Mouse (Mus musculus): ENCODE data around the gene Larp4b. TPM values are rescaled to one million over a fixed set of nuclear protein-coding genes. Genes with fewer than 3 reads are reported as not detected.
A peak's percentile ranks its signal among the peaks of the same experiment; 100 is the strongest.

The Larp4b gene
- polyA plus RNA-seq, 1 experiment from 2014 or later, result 47.9 TPM

GRCm38 (mm10) chr13:9187566-9188530 lies 94.2 kb downstream of the Larp4b start:
- no peak overlapping the region for H3K4me2 ChIP-seq
- H3K27ac ChIP-seq (ENCODE audit: low read depth, low read length), result no peak overlapping the region
- 71% methylated on average over 22 of the region's 22 CpGs for WGBS

DNA sequence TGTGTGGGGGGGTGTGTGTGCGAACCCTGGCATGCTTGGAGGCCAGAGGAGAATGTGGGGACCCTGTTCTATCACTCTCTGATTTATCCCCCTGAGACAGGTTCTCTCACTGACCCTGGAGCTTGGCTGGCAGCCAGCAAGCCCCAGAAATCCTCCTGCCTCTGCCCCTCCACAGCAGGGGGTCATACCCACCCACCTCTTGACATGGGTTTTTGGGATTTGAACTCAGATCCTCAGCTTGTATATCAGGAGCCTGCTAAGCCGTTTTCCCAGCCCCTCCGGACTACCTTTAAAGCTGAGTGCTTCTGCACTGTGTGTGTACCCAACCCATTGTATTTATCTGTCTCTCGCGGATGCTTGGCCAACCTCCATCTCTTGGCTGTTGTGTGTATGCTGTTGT lies 95.8 kb downstream of the Larp4b start:
- Histone ChIP-seq H3K36me3 (ENCODE audit: control insufficient read depth, insufficient read depth, low read length) (no peaks in the 10 kb centered on the region), H3K27ac (ENCODE audit: low read depth, low read length) (no peak overlapping the region), H3K9ac (ENCODE audit: low read depth, low read length) (no peak overlapping the region), H3K4me1 (replicated peaks; ENCODE audit: control insufficient read depth, insufficient read depth, low read length) (no peaks in the 10 kb centered on the region), H3K4me2 (no peak overlapping the region), H3K9me3 (ENCODE audit: control insufficient read depth, low read length) (no peaks in the 10 kb centered on the region), H3K27me3 (replicated peaks; ENCODE audit: control insufficient read depth, insufficient read depth, low read length) (no peaks in the 10 kb centered on the region), H3K4me3 (ENCODE audit: low read depth, low read length) (no peak overlapping the region)
- ATAC-seq (replicated peaks; ENCODE audit: low FRiP score) (no peak), DNase-seq (ENCODE audit: low spot score) (peak; percentile 19)
- WGBS, result 77% methylated on average over 5 of the region's 5 CpGs

More at GRCm38 (mm10) chr13:9187566-9188530, 94.2 kb downstream of the Larp4b start:
- Histone ChIP-seq H3K27me3 (replicated peaks; ENCODE audit: control insufficient read depth, insufficient read depth, low read length) (no peaks in the 10 kb centered on the region), H3K4me3 (ENCODE audit: low read depth, low read length) (no peak overlapping the region), H3K9me3 (ENCODE audit: control insufficient read depth, low read length) (no peaks in the 10 kb centered on the region), H3K36me3 (ENCODE audit: control insufficient read depth, insufficient read depth, low read length) (no peaks in the 10 kb centered on the region), H3K4me1 (replicated peaks; ENCODE audit: control insufficient read depth, insufficient read depth, low read length) (no peaks in the 10 kb centered on the region), H3K9ac (ENCODE audit: low read depth, low read length) (no peak overlapping the region)
- DNase-seq (ENCODE audit: low spot score) (peak; percentile 30), ATAC-seq (replicated peaks; ENCODE audit: low FRiP score) (no peak)

GRCm38 (mm10) chr13:9191172-9192140 lies 97.8 kb downstream of the Larp4b start:
- DNase-seq (ENCODE audit: low spot score), result peak; percentile 32
- H3K27ac ChIP-seq (ENCODE audit: low read depth, low read length), result no peak overlapping the region

DNA sequence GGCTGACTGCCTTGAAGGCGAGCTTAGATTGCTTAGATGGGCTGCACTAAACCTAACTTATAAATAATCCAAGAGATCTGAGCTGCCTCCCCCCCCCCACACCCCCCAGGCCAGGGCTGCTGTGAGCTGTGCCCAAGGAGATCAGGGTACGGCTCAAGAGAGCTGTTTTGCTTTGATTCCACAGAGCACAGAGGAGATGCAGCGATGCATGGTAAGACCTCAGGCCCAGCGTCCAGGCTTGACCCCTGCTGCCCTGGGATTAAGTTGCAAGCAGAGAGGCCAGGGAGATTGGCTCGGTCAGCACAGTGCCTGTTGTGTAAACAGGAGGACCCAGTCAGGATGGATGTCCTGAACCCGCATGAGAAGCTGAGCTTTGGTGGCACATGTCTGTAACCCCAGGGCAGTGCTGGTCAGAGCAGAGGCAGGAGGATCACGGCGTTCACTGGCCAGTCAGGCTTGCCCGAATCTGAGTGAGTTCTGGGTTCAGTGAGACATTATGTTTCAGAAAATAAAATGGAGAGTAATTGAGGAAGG lies 99.2 kb downstream of the Larp4b start:
- H3K27ac ChIP-seq (ENCODE audit: low read depth, low read length), result no peak overlapping the region
- WGBS, result 64% methylated on average over 9 of the region's 9 CpGs

More at GRCm38 (mm10) chr13:9191172-9192140, 97.8 kb downstream of the Larp4b start:
- peak; percentile 48 for ATAC-seq (replicated peaks; ENCODE audit: low FRiP score)
- no peaks in the 10 kb centered on the region for H3K36me3 ChIP-seq (ENCODE audit: control insufficient read depth, insufficient read depth, low read length)
- no peak overlapping the region for H3K4me3 ChIP-seq (ENCODE audit: low read depth, low read length)
- peak overlapping the region; percentile 11; the same call in 1 of the 2 replicates for H3K4me2 ChIP-seq
- H3K4me1 ChIP-seq (replicated peaks; ENCODE audit: control insufficient read depth, insufficient read depth, low read length), result no peaks in the 10 kb centered on the region
- no peaks in the 10 kb centered on the region for H3K27me3 ChIP-seq (replicated peaks; ENCODE audit: control insufficient read depth, insufficient read depth, low read length)
- 42% methylated on average over 15 of the region's 15 CpGs for WGBS
- H3K9ac ChIP-seq (ENCODE audit: low read depth, low read length), result no peak overlapping the region
- H3K9me3 ChIP-seq (ENCODE audit: control insufficient read depth, low read length), result no peaks in the 10 kb centered on the region

GRCm38 (mm10) chr13:9194656-9195055 lies 101.0 kb downstream of the Larp4b start:
- Histone ChIP-seq H3K27me3 (replicated peaks; ENCODE audit: control insufficient read depth, insufficient read depth, low read length) (no peaks in the 10 kb centered on the region), H3K4me3 (ENCODE audit: low read depth, low read length) (no peak overlapping the region), H3K9ac (ENCODE audit: low read depth, low read length) (no peak overlapping the region), H3K9me3 (ENCODE audit: control insufficient read depth, low read length) (no peaks in the 10 kb centered on the region), H3K4me2 (no peak overlapping the region), H3K36me3 (ENCODE audit: control insufficient read depth, insufficient read depth, low read length) (no peaks in the 10 kb centered on the region), H3K4me1 (replicated peaks; ENCODE audit: control insufficient read depth, insufficient read depth, low read length) (no peaks in the 10 kb centered on the region), H3K27ac (ENCODE audit: low read depth, low read length) (no peak overlapping the region)
- no peak for DNase-seq (ENCODE audit: low spot score)
- no peak for ATAC-seq (replicated peaks; ENCODE audit: low FRiP score)
- WGBS, result 73% methylated on average over 4 of the region's 4 CpGs

More for the DNA sequence above, 99.2 kb downstream of the Larp4b start:
- ATAC-seq (replicated peaks; ENCODE audit: low FRiP score) (no peak), DNase-seq (ENCODE audit: low spot score) (no peak)
- H3K9me3 ChIP-seq (ENCODE audit: control insufficient read depth, low read length), result no peaks in the 10 kb centered on the region
- no peak overlapping the region for H3K9ac ChIP-seq (ENCODE audit: low read depth, low read length)
- no peaks in the 10 kb centered on the region for H3K27me3 ChIP-seq (replicated peaks; ENCODE audit: control insufficient read depth, insufficient read depth, low read length)
- H3K4me3 ChIP-seq (ENCODE audit: low read depth, low read length), result no peak overlapping the region
- no peaks in the 10 kb centered on the region for H3K4me1 ChIP-seq (replicated peaks; ENCODE audit: control insufficient read depth, insufficient read depth, low read length)
- no peaks in the 10 kb centered on the region for H3K36me3 ChIP-seq (ENCODE audit: control insufficient read depth, insufficient read depth, low read length)
- no peak overlapping the region for H3K4me2 ChIP-seq

- DNase-seq (ENCODE audit: low spot score) (no peak), ATAC-seq (replicated peaks; ENCODE audit: low FRiP score) (no peak)
- no peak overlapping the region for H3K4me2 ChIP-seq
- H3K27me3 ChIP-seq (replicated peaks; ENCODE audit: control insufficient read depth, insufficient read depth, low read length), result no peaks in the 10 kb centered on the region
- no peaks in the 10 kb centered on the region for H3K9me3 ChIP-seq (ENCODE audit: control insufficient read depth, low read length)
- WGBS, result 52% methylated on average over 4 of the region's 4 CpGs
- H3K36me3 ChIP-seq (ENCODE audit: control insufficient read depth, insufficient read depth, low read length), result no peaks in the 10 kb centered on the region
- no peak overlapping the region for H3K9ac ChIP-seq (ENCODE audit: low read depth, low read length)
- H3K27ac ChIP-seq (ENCODE audit: low read depth, low read length), result no peak overlapping the region
- H3K4me1 ChIP-seq (replicated peaks; ENCODE audit: control insufficient read depth, insufficient read depth, low read length), result no peaks in the 10 kb centered on the region
- H3K4me3 ChIP-seq (ENCODE audit: low read depth, low read length), result no peak overlapping the region
Measured at GRCm38 (mm10) chr13:9195565-9195964, 101.9 kb downstream of the Larp4b start.

DNA sequence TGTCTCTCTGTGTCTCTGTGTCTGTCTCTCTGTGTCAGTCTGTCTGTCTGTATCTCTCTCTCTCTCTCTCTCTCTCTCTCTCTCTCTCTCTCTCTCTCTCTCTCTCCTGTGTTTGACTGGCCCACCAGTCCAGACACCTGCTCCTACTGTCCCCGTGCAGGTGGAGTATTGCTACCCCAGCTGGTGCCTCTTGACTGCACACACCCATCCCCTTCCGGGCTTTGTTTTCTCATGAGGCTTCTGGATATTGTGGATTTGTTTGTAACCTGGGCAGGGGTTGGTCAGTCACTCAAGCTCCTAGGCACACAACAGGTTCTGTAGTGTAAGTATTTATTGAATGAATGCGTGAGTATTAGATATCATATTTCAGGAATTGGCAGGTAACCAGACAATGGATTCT lies 104.4 kb downstream of the Larp4b start:
- WGBS, result 75% methylated on average over 3 of the region's 3 CpGs
- H3K4me2 ChIP-seq, result no peak overlapping the region
- no peaks in the 10 kb centered on the region for H3K36me3 ChIP-seq (ENCODE audit: control insufficient read depth, insufficient read depth, low read length)
- H3K4me3 ChIP-seq (ENCODE audit: low read depth, low read length), result no peak overlapping the region
- H3K4me1 ChIP-seq (replicated peaks; ENCODE audit: control insufficient read depth, insufficient read depth, low read length), result no peaks in the 10 kb centered on the region
- DNase-seq (ENCODE audit: low spot score) (no peak), ATAC-seq (replicated peaks; ENCODE audit: low FRiP score) (no peak)
- H3K27me3 ChIP-seq (replicated peaks; ENCODE audit: control insufficient read depth, insufficient read depth, low read length), result no peaks in the 10 kb centered on the region
- no peak overlapping the region for H3K9ac ChIP-seq (ENCODE audit: low read depth, low read length)
- H3K27ac ChIP-seq (ENCODE audit: low read depth, low read length), result no peak overlapping the region
- H3K9me3 ChIP-seq (ENCODE audit: control insufficient read depth, low read length), result no peaks in the 10 kb centered on the region

GRCm38 (mm10) chr13:9198728-9199464 lies 105.2 kb downstream of the Larp4b start:
- no peak overlapping the region for H3K9ac ChIP-seq (ENCODE audit: low read depth, low read length)
- no peaks in the 10 kb centered on the region for H3K27me3 ChIP-seq (replicated peaks; ENCODE audit: control insufficient read depth, insufficient read depth, low read length)
- no peaks in the 10 kb centered on the region for H3K4me1 ChIP-seq (replicated peaks; ENCODE audit: control insufficient read depth, insufficient read depth, low read length)
- peak; percentile 79 for ATAC-seq (replicated peaks; ENCODE audit: low FRiP score)
- H3K27ac ChIP-seq (ENCODE audit: low read depth, low read length), result no peak overlapping the region
- no peaks in the 10 kb centered on the region for H3K36me3 ChIP-seq (ENCODE audit: control insufficient read depth, insufficient read depth, low read length)
- peak overlapping the region; percentile 59 for H3K4me2 ChIP-seq
- no peak for DNase-seq (ENCODE audit: low spot score)
- WGBS, result 33% methylated on average over 19 of the region's 19 CpGs
- H3K9me3 ChIP-seq (ENCODE audit: control insufficient read depth, low read length), result no peaks in the 10 kb centered on the region
- H3K4me3 ChIP-seq (ENCODE audit: low read depth, low read length), result peak overlapping the region; percentile 21

All from liver, embryonic 11.5 days (tissue).